8 mouse cellular contexts compared by ENCODE assay signal in genomic region chr7:84594087-84594916, GRCm38 (mm10). TPM values are rescaled to one million over a fixed set of nuclear protein-coding genes. Genes with fewer than 3 reads are reported as not detected.
DNase-seq lines count a peak whose midpoint lies in the region; ATAC-seq lines count a peak whose summit lies in the region.

No protein-coding gene starts in this region.

- peak; percentile 58; the same call in 1 of the 2 replicates for ATAC-seq in embryonic facial prominence, embryonic 12.5 days (ENCODE audit: insufficient number of reproducible peaks, insufficient read depth, low FRiP score, low TSS enrichment)

- 49% methylated on average over 8 of the region's 8 CpGs for WGBS in embryonic facial prominence, embryonic 12.5 days
- 38% methylated on average over 8 of the region's 8 CpGs for WGBS in large intestine, adult 2 months

- peak; percentile 40 to 57 for DNase-seq in CD8-positive naive resting alpha-beta T cell, adult 2 months (ENCODE audit: low read depth in 2 of 2, low spot score in 2 of 2)
- DNase-seq in ZHBTc4 (ENCODE audit: low read depth, low spot score) = peak; percentile 67
- peak; percentile 28 for DNase-seq in heart, postnatal 4 days
- DNase-seq in large intestine, adult 2 months (ENCODE audit: low read depth, low spot score) = peak; percentile 55
- DNase-seq in spleen, postnatal 10 days (ENCODE audit: low spot score in 2 of 2) = peak; percentile 29 to 38
- DNase-seq in adrenal gland, adult 2 months = no peak

- H3K9me3 ChIP-seq in embryonic facial prominence, embryonic 12.5 days = no peaks in the 10 kb centered on the region
- no peaks in the 10 kb centered on the region for H3K9me3 ChIP-seq in megakaryocyte, embryonic 14.5 days

- no peak overlapping the region for H3K27ac ChIP-seq in embryonic facial prominence, embryonic 12.5 days

- H3K9ac ChIP-seq in embryonic facial prominence, embryonic 12.5 days = no peak overlapping the region

- H3K4me2 ChIP-seq in embryonic facial prominence, embryonic 12.5 days (replicated peaks) = no peak overlapping the region

- H3K27me3 ChIP-seq in embryonic facial prominence, embryonic 12.5 days = no peaks in the 10 kb centered on the region
- H3K27me3 ChIP-seq in megakaryocyte, embryonic 14.5 days (replicated peaks) = no peaks in the 10 kb centered on the region

- no peaks in the 10 kb centered on the region for H3K4me1 ChIP-seq in embryonic facial prominence, embryonic 12.5 days
- peaks cover 5% of the 10 kb centered on the region for H3K4me1 ChIP-seq in megakaryocyte, embryonic 14.5 days

- H3K36me3 ChIP-seq in embryonic facial prominence, embryonic 12.5 days = no peaks in the 10 kb centered on the region
- no peaks in the 10 kb centered on the region for H3K36me3 ChIP-seq in megakaryocyte, embryonic 14.5 days (replicated peaks; ENCODE audit: low read length)

- no peak overlapping the region for H3K4me3 ChIP-seq in embryonic facial prominence, embryonic 12.5 days
- H3K4me3 ChIP-seq in megakaryocyte, embryonic 14.5 days (replicated peaks) = peak overlapping the region; percentile 29

RNA-seq across cellular contexts. Expression of gene Fah, which starts 12.2 kb away (rescaled TPM):
- polyA plus RNA-seq in embryonic facial prominence, embryonic 12.5 days (2016; fragmentation: Nextera tagmentation; extraction: Ambion mirVana) = 3.3 TPM in 2 replicates
- total RNA-seq in heart, postnatal 4 days (2021) = 1 to 10 TPM; 5.5 to 5.7 TPM
- 10.8 and 15.2 TPM in 2 replicates for polyA plus RNA-seq in large intestine, adult 2 months (2012; rRNA removed)
- polyA plus RNA-seq in megakaryocyte, embryonic 14.5 days (2012; ENCODE audit: insufficient read depth, low replicate concordance) = 4.0 and 10.3 TPM in 2 replicates
- total RNA-seq in adrenal gland, adult 2 months (2021) = 100 to 1,000 TPM in 1 of 2 experiments, 10 to 100 TPM in 1; 48.4 to 106 TPM
- polyA plus RNA-seq in adrenal gland, adult 2 months (2012; rRNA removed) = 73.8 and 74.4 TPM in 2 replicates
